Mouse (Mus musculus): ENCODE data around the gene Lonrf2. TPM values are rescaled to one million over a fixed set of nuclear protein-coding genes. Genes with fewer than 3 reads are reported as not detected.

Lonrf2 gene
- polyA plus RNA-seq, 1 experiment = not detected

DNA sequence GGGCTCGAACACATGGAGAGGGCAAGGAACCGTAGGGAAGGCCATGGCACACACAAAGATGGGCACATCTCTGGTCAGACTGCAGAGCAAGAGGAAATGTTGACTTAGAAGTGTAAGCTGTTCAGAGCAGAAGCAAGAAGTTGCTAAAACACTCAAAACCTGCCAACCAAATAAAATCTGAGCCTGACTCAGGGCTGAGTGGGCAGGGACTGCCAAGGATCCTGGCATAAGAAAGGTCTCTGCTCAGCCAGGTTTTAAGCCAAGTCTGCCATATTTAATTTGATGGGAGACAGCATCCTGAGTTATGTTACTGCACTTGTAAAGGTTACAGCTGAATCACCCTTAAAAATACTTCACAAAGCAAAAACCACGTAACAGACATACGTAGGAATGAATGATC lies 29.4 kb downstream of the Lonrf2 start:
- Histone ChIP-seq H3K4me1 (ENCODE audit: control insufficient read depth, insufficient read depth, low read length) (no peaks in the 10 kb centered on the region), H3K27ac (ENCODE audit: insufficient read depth, low read depth, low read length) (no peak overlapping the region), H3K4me3 (ENCODE audit: insufficient read depth, low read length) (no peak overlapping the region)
- TF ChIP-seq POLR2A (IDR thresholded peaks at IDR 0.05; ENCODE audit: borderline replicate concordance, low read depth, low read length) (no peak), CTCF (IDR thresholded peaks at IDR 0.05; ENCODE audit: low read depth, low read length) (no peak)

GRCm38 (mm10) chr1:38800402-38800801 lies 36.1 kb downstream of the Lonrf2 start:
- no peak overlapping the region for H3K27ac ChIP-seq (ENCODE audit: insufficient read depth, low read depth, low read length)
- no peaks in the 10 kb centered on the region for H3K4me1 ChIP-seq (ENCODE audit: control insufficient read depth, insufficient read depth, low read length)
- H3K4me3 ChIP-seq (ENCODE audit: insufficient read depth, low read length) = no peak overlapping the region
- TF ChIP-seq CTCF (IDR thresholded peaks at IDR 0.05; ENCODE audit: low read depth, low read length) = no peak
- no peak for TF ChIP-seq POLR2A (IDR thresholded peaks at IDR 0.05; ENCODE audit: borderline replicate concordance, low read depth, low read length)

DNA sequence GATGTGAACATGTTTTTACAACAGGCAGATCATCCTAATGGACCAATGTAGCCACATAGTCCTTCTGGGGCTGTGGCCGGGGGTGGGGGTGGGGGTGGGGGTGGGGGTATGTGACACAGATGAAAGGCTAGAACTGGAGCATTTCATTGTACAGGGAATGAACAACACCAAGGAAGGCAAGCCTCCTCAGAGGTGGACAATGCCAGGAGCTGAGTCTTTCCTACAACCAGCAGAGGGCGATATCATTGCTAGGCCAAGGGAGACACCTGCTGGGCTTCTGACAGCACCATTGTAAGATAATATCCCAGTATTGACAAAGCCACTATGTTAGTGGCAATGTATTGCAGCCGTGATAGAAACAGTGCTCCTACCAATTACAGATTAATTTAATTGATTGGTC lies 37.2 kb downstream of the Lonrf2 start:
- TF ChIP-seq POLR2A (IDR thresholded peaks at IDR 0.05; ENCODE audit: borderline replicate concordance, low read depth, low read length) (no peak), CTCF (IDR thresholded peaks at IDR 0.05; ENCODE audit: low read depth, low read length) (peak; percentile 39; the same call in 1 of the 2 replicates)
- H3K27ac ChIP-seq (ENCODE audit: insufficient read depth, low read depth, low read length) = no peak overlapping the region
- H3K4me1 ChIP-seq (ENCODE audit: control insufficient read depth, insufficient read depth, low read length) = no peaks in the 10 kb centered on the region
- H3K4me3 ChIP-seq (ENCODE audit: insufficient read depth, low read length) = no peak overlapping the region

DNA sequence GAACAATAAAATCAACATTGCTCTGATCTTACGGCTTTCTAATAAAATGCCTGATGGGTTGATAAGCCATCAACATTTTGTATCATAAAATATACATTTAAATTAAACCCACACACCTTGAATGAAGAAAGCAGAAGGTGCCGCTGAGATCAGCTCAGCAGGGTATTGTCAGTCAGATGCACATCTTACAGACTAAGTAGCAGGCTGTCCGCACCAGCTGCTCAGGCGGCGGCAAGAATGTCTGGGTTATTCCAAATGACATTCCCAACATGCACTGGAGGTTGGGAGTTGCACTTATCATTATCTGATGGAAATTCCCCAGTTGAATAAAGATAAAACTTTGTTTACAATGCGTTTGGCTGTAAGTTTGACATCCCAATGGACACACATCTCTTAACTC lies 39.6 kb downstream of the Lonrf2 start:
- Histone ChIP-seq H3K27ac (ENCODE audit: insufficient read depth, low read depth, low read length) (no peak overlapping the region), H3K4me3 (ENCODE audit: insufficient read depth, low read length) (no peak overlapping the region), H3K4me1 (ENCODE audit: control insufficient read depth, insufficient read depth, low read length) (no peaks in the 10 kb centered on the region)
- TF ChIP-seq POLR2A (IDR thresholded peaks at IDR 0.05; ENCODE audit: borderline replicate concordance, low read depth, low read length) (no peak), CTCF (IDR thresholded peaks at IDR 0.05; ENCODE audit: low read depth, low read length) (no peak)

GRCm38 (mm10) chr1:38795496-38795895 lies 41.0 kb downstream of the Lonrf2 start:
- Histone ChIP-seq H3K27ac (ENCODE audit: insufficient read depth, low read depth, low read length) (no peak overlapping the region), H3K4me3 (ENCODE audit: insufficient read depth, low read length) (no peak overlapping the region), H3K4me1 (ENCODE audit: control insufficient read depth, insufficient read depth, low read length) (no peaks in the 10 kb centered on the region)
- no peak for TF ChIP-seq POLR2A (IDR thresholded peaks at IDR 0.05; ENCODE audit: borderline replicate concordance, low read depth, low read length)
- TF ChIP-seq CTCF (IDR thresholded peaks at IDR 0.05; ENCODE audit: low read depth, low read length) = no peak

DNA sequence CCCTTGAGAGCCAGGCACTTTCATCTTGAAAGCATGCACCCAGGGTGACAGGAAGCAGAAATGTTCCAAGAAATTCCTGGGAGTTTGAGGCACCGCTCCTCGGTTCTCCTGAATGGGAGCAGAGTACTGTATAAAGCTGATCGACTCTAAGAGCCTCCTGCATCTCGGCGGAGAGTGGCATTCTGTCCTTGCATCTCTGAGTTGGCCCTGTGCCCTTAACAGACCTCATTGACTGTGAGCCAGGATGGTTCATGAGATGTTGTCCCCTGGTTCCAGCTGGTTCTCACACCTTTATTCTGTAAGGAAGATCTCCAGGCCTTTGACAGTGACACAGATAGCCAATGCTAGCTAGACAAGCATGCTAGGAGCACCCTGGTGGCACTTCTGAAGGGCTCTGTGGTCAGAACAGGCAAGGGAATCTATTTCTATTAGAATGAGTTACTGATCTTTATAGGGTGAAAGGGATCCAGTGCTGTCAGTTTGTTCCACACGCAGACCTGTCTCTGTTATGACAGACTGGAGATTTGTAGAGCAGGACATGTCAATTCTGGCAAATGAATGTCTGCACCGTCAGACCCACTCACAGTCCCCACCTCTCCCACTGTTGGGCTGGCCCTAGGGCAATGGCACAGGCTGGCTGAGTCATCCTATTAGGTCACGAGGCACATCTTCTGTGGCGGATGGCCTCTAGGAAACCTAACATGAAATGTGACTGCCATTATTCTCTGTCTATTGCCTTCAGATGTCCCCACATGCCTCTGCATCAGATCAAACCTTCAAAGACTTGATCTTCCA lies 45.3 kb downstream of the Lonrf2 start:
- H3K4me1 ChIP-seq (ENCODE audit: control insufficient read depth, insufficient read depth, low read length) = no peaks in the 10 kb centered on the region
- no peak for TF ChIP-seq CTCF (IDR thresholded peaks at IDR 0.05; ENCODE audit: low read depth, low read length)
- TF ChIP-seq POLR2A (IDR thresholded peaks at IDR 0.05; ENCODE audit: borderline replicate concordance, low read depth, low read length) = no peak
- H3K27ac ChIP-seq (ENCODE audit: insufficient read depth, low read depth, low read length) = no peak overlapping the region
- H3K4me3 ChIP-seq (ENCODE audit: insufficient read depth, low read length) = no peak overlapping the region

DNA sequence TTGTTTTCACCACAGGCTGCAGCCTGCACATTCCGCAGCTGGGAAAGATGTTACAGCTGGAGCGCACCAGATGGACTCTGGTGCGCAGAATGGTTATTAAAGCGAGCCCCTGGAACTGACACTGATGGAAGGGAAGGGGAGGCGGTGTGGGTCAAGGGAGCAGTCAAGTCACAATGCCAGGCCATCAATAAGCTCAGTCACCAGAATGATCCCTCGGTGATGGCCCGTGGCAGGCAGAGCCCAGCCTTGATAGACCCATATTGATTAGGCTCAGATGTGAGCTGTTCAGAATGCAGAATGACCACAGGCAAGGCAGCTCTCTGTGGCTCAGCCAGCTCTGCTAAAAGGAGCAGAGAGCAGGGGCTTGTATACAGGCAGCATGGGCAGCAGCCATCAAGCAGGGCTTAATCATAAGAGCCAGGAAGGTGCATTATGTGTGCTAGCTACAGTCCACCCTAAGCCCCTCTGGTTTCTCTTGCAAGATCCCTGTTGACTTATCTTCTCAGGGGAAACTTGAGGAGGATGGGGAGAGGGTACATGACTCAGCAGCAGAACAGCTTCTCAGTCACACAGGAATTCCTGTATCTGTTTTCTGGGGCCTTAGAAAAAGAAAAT lies 46.4 kb downstream of the Lonrf2 start:
- H3K4me1 ChIP-seq (ENCODE audit: control insufficient read depth, insufficient read depth, low read length) = no peaks in the 10 kb centered on the region
- no peak for TF ChIP-seq CTCF (IDR thresholded peaks at IDR 0.05; ENCODE audit: low read depth, low read length)
- TF ChIP-seq POLR2A (IDR thresholded peaks at IDR 0.05; ENCODE audit: borderline replicate concordance, low read depth, low read length) = no peak
- H3K27ac ChIP-seq (ENCODE audit: insufficient read depth, low read depth, low read length) = no peak overlapping the region
- H3K4me3 ChIP-seq (ENCODE audit: insufficient read depth, low read length) = no peak overlapping the region

DNA sequence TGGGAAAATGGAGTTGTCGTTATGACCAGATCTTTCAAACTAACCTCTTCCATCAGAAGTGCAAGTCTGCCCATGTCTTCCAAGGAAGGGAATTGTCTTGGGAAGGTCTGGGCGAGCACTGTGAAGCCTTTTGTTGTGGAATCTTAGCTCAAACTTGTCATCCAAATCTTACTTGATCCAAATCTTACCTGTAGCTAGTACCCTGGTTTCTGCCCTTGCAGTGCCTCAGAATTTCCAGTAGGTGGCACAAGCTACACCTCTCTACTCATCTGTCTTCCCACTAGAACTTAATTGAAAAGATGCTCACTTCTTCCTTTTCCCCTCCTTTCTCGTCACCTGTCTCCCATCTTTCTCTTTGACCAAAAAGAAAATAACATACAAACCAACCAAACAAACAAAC lies 47.6 kb downstream of the Lonrf2 start:
- TF ChIP-seq POLR2A (IDR thresholded peaks at IDR 0.05; ENCODE audit: borderline replicate concordance, low read depth, low read length) (no peak), CTCF (IDR thresholded peaks at IDR 0.05; ENCODE audit: low read depth, low read length) (no peak)
- Histone ChIP-seq H3K4me3 (ENCODE audit: insufficient read depth, low read length) (no peak overlapping the region), H3K4me1 (ENCODE audit: control insufficient read depth, insufficient read depth, low read length) (no peaks in the 10 kb centered on the region), H3K27ac (ENCODE audit: insufficient read depth, low read depth, low read length) (no peak overlapping the region)

GRCm38 (mm10) chr1:38787443-38787842 lies 49.1 kb downstream of the Lonrf2 start:
- TF ChIP-seq CTCF (IDR thresholded peaks at IDR 0.05; ENCODE audit: low read depth, low read length) (peak; percentile 65), POLR2A (IDR thresholded peaks at IDR 0.05; ENCODE audit: borderline replicate concordance, low read depth, low read length) (no peak)
- Histone ChIP-seq H3K27ac (ENCODE audit: insufficient read depth, low read depth, low read length) (no peak overlapping the region), H3K4me1 (ENCODE audit: control insufficient read depth, insufficient read depth, low read length) (no peaks in the 10 kb centered on the region), H3K4me3 (ENCODE audit: insufficient read depth, low read length) (no peak overlapping the region)

DNA sequence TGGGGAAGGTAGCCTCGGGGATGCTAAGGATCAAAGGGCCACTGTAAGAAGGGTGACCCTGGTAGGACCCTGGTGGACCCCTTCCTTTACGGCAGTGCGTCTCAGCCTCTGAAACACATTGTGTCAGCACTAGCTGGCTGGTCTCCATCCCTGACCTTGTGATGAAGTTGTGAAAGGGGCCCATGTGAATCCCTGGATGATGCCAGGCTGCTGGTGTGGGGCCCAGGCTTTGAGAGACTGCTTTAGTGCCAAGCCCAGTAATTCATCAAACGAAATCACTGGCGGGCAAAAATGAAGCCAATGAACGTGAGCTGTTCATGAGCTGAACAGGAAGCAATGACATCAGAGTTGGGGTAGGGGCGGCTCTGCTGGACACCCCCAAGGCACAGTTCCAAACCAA lies 50.2 kb downstream of the Lonrf2 start:
- TF ChIP-seq POLR2A (IDR thresholded peaks at IDR 0.05; ENCODE audit: borderline replicate concordance, low read depth, low read length) = no peak
- no peak overlapping the region for H3K27ac ChIP-seq (ENCODE audit: insufficient read depth, low read depth, low read length)
- no peak overlapping the region for H3K4me3 ChIP-seq (ENCODE audit: insufficient read depth, low read length)
- H3K4me1 ChIP-seq (ENCODE audit: control insufficient read depth, insufficient read depth, low read length) = no peaks in the 10 kb centered on the region

Measured in bone marrow macrophage, adult 2 months (primary cell).